Mouse (Mus musculus) spleen, embryonic (tissue): ENCODE data around the gene Smug1.

ENCODE experiments used
- CTCF ChIA-PET: fragments of 350-600 bp; sonication (Branson Sonifier 250); formaldehyde crosslinking; loops from one replicate; lab custom pipeline; 2022; lab: Charles Lee

Gene Smug1

GRCm38 (mm10) chr15:103108066-103108676, 58.7 kb downstream of the Smug1 start:
- CTCF ChIA-PET: no interaction called here

GRCm38 (mm10) chr15:103106201-103106600, 60.7 kb downstream of the Smug1 start:
- CTCF ChIA-PET: interaction anchor here (0.7 kb wide), 1 partner anchor 263 kb away, joined by 8 read pairs; no protein-coding TSS in a partner anchor
